Mouse (Mus musculus): ENCODE results near the gene Zscan18. TPM values are rescaled to one million over a fixed set of nuclear protein-coding genes. Genes with fewer than 3 reads are reported as not detected.
A peak's percentile ranks its signal among the peaks of the same experiment; 100 is the strongest.

The Zscan18 gene
- polyA plus RNA-seq, 2 experiments, result 11.0 to 12.1 TPM

DNA sequence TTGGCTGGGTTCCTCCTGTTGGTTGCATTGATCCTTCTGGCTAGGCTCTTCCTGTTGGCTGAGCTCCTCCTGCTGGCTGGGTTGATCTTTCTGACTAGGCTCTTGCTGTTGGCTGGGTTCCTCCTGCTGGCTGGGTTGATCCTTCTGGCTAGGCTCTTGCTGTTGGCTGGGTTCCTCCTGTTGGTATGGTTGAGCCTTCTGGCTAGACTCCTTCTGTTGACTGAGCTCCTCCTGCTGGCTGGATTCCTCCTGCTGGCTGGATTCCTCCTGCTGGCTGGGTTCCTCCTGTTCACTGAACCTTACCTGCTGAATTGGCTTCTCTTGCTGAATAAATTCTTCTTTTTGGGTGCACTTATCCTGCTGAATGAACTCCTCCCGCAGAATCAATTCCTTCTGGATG is 28.8 kb downstream of the Zscan18 start:
- H3K36me3 ChIP-seq (ENCODE audit: control insufficient read depth, insufficient read depth, low read length), result peaks cover 39% of the 10 kb centered on the region
- no peak for ATAC-seq (ENCODE audit: low FRiP score, low read depth)
- no peak overlapping the region for H3K4me3 ChIP-seq (replicated peaks; ENCODE audit: low read length)
- H3K4me2 ChIP-seq (replicated peaks; ENCODE audit: low read depth, low read length, severe bottlenecking), result no peak overlapping the region
- no peak overlapping the region for H3K9ac ChIP-seq (ENCODE audit: low read depth, low read length, severe bottlenecking)
- H3K4me1 ChIP-seq (ENCODE audit: control insufficient read depth, insufficient read depth, low read length), result peaks cover 1% of the 10 kb centered on the region
- WGBS, result 93% methylated on average over 1 of the region's 1 CpGs
- no peak for DNase-seq (ENCODE audit: low spot score)
- no peaks in the 10 kb centered on the region for H3K9me3 ChIP-seq (ENCODE audit: control insufficient read depth, low read length)
- no peak overlapping the region for H3K27ac ChIP-seq (replicated peaks; ENCODE audit: low read depth, low read length)
- H3K27me3 ChIP-seq (ENCODE audit: control insufficient read depth, insufficient read depth, low read length), result no peaks in the 10 kb centered on the region
- TF ChIP-seq POLR2A (IDR thresholded peaks at IDR 0.05; ENCODE audit: borderline replicate concordance, extremely low read depth, insufficient read depth, insufficient read length), result no peak

DNA sequence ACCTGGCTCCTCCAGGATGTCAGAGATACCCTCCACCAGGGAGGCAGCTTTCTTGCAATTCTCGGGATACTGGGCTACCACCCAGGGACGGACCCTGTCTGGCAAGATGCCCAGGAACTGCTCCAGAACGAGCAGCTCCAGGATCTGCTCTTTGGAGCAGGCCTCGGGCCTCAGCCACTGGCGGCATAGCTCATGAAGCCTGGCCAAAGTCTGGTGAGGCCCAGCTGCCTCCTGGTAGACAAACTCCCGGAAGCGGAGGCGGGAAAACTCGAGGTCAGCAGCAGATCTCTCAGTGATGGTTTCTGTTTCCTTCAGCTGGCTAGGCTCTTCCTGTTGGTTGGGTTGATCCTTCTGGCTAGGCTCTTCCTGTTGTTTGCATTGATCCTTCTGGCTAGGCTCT is 29.3 kb downstream of the Zscan18 start:
- Histone ChIP-seq H3K4me1 (ENCODE audit: control insufficient read depth, insufficient read depth, low read length) (no peaks in the 10 kb centered on the region), H3K9ac (ENCODE audit: low read depth, low read length, severe bottlenecking) (no peak overlapping the region), H3K27me3 (ENCODE audit: control insufficient read depth, insufficient read depth, low read length) (no peaks in the 10 kb centered on the region), H3K27ac (replicated peaks; ENCODE audit: low read depth, low read length) (no peak overlapping the region), H3K36me3 (ENCODE audit: control insufficient read depth, insufficient read depth, low read length) (peaks cover 42% of the 10 kb centered on the region), H3K9me3 (ENCODE audit: control insufficient read depth, low read length) (no peaks in the 10 kb centered on the region), H3K4me3 (replicated peaks; ENCODE audit: low read length) (no peak overlapping the region), H3K4me2 (replicated peaks; ENCODE audit: low read depth, low read length, severe bottlenecking) (no peak overlapping the region)
- ATAC-seq (ENCODE audit: low FRiP score, low read depth) (no peak), DNase-seq (ENCODE audit: low spot score) (no peak)
- 92% methylated on average over 9 of the region's 9 CpGs for WGBS
- TF ChIP-seq POLR2A (IDR thresholded peaks at IDR 0.05; ENCODE audit: borderline replicate concordance, extremely low read depth, insufficient read depth, insufficient read length), result no peak

- Histone ChIP-seq H3K27ac (replicated peaks; ENCODE audit: low read depth, low read length) (no peak overlapping the region), H3K4me2 (replicated peaks; ENCODE audit: low read depth, low read length, severe bottlenecking) (0 out of 2 replicates have a peak overlapping the region, but pooled peaks have one; percentile 1), H3K9ac (ENCODE audit: low read depth, low read length, severe bottlenecking) (no peak overlapping the region), H3K9me3 (ENCODE audit: control insufficient read depth, low read length) (no peaks in the 10 kb centered on the region), H3K27me3 (ENCODE audit: control insufficient read depth, insufficient read depth, low read length) (no peaks in the 10 kb centered on the region), H3K4me3 (replicated peaks; ENCODE audit: low read length) (no peak overlapping the region), H3K4me1 (ENCODE audit: control insufficient read depth, insufficient read depth, low read length) (no peaks in the 10 kb centered on the region), H3K36me3 (ENCODE audit: control insufficient read depth, insufficient read depth, low read length) (no peaks in the 10 kb centered on the region)
- ATAC-seq (ENCODE audit: low FRiP score, low read depth) (no peak), DNase-seq (ENCODE audit: low spot score) (no peak)
- 72% methylated on average over 24 of the region's 24 CpGs for WGBS
- no peak for TF ChIP-seq POLR2A (IDR thresholded peaks at IDR 0.05; ENCODE audit: borderline replicate concordance, extremely low read depth, insufficient read depth, insufficient read length)
These were observed 53.8 kb downstream of the Zscan18 start for GRCm38 (mm10) chr7:12749431-12750198.

DNA sequence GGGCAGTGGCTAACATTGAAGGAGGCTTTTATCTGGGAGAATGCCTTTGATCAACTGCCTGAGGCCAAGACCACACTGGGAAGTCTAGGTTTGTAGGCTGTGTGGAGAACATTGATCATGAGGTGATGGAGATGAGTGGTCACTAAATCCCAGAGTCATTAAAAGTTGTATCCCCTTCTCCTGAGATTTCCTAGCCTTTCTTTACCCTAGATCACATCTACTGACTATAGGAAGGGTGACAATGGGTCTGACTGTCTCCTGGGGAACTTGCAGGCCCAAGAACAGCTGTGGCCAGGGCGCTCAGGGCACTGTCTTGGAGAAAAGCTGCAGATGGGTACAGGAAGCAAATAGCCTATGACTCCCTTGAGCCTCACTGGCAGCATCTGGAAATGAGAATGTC is 68.5 kb downstream of the Zscan18 start, which contains the start of gene Vmn2r56:
Gene Vmn2r56, minus strand, starts transcription at position 101 of the 400 bp plus-strand sequence.
- DNase-seq (ENCODE audit: low spot score), result no peak
- Histone ChIP-seq H3K36me3 (ENCODE audit: control insufficient read depth, insufficient read depth, low read length) (no peaks in the 10 kb centered on the region), H3K9me3 (ENCODE audit: control insufficient read depth, low read length) (no peaks in the 10 kb centered on the region), H3K27ac (replicated peaks; ENCODE audit: low read depth, low read length) (no peak within 1 kb of the TSS), H3K9ac (ENCODE audit: low read depth, low read length, severe bottlenecking) (no peak within 1 kb of the TSS), H3K4me1 (ENCODE audit: control insufficient read depth, insufficient read depth, low read length) (no peaks in the 10 kb centered on the region), H3K4me3 (replicated peaks; ENCODE audit: low read length) (no peak within 1 kb of the TSS), H3K4me2 (replicated peaks; ENCODE audit: low read depth, low read length, severe bottlenecking) (no peak within 1 kb of the TSS), H3K27me3 (ENCODE audit: control insufficient read depth, insufficient read depth, low read length) (no peaks in the 10 kb centered on the region)
- ATAC-seq (ENCODE audit: low FRiP score, low read depth), result no peak
- TF ChIP-seq POLR2A (IDR thresholded peaks at IDR 0.05; ENCODE audit: borderline replicate concordance, extremely low read depth, insufficient read depth, insufficient read length), result no peak
- 55% methylated on average over 1 of the region's 1 CpGs for WGBS

Other genes starting within 250 kb of the Zscan18 start
- gene Vmn2r53, start 194.8 kb downstream of the Zscan18 start, polyA plus RNA-seq (2012; rRNA removed), result not detected in 2 replicates
- 0.01 TPM in 1 of 2 replicates, not detected in the other for gene Vmn2r53, start 194.8 kb downstream of the Zscan18 start, polyA plus RNA-seq (2014; fragmentation: Nextera tagmentation; extraction: Ambion mirVana)
- gene Vmn2r54, start 163.3 kb downstream of the Zscan18 start, polyA plus RNA-seq (2012; rRNA removed), result not detected in 2 replicates
- gene Vmn2r54, start 163.3 kb downstream of the Zscan18 start, polyA plus RNA-seq (2014; fragmentation: Nextera tagmentation; extraction: Ambion mirVana), result not detected in 2 replicates
- 0.04 TPM in 1 of 2 replicates, not detected in the other for gene Vmn2r55, start 118.6 kb downstream of the Zscan18 start, polyA plus RNA-seq (2012; rRNA removed)
- gene Vmn2r55, start 118.6 kb downstream of the Zscan18 start, polyA plus RNA-seq (2014; fragmentation: Nextera tagmentation; extraction: Ambion mirVana), result not detected in 2 replicates
- gene Vmn2r56, start 68.6 kb downstream of the Zscan18 start, polyA plus RNA-seq (2012; rRNA removed), result not detected in 2 replicates
- gene Vmn2r56, start 68.6 kb downstream of the Zscan18 start, polyA plus RNA-seq (2014; fragmentation: Nextera tagmentation; extraction: Ambion mirVana), result not detected in 2 replicates
- 11.1 and 13.6 TPM in 2 replicates for gene Zfp329, start 15.2 kb upstream of the Zscan18 start, polyA plus RNA-seq (2012; rRNA removed)
- gene Zfp329, start 15.2 kb upstream of the Zscan18 start, polyA plus RNA-seq (2014; fragmentation: Nextera tagmentation; extraction: Ambion mirVana), result 12.1 and 16.1 TPM in 2 replicates
- 13.6 and 14.4 TPM in 2 replicates for gene Zfp110, start 31.1 kb upstream of the Zscan18 start, polyA plus RNA-seq (2012; rRNA removed)
- gene Zfp110, start 31.1 kb upstream of the Zscan18 start, polyA plus RNA-seq (2014; fragmentation: Nextera tagmentation; extraction: Ambion mirVana), result 32.5 and 36.0 TPM in 2 replicates
- 4.4 and 4.8 TPM in 2 replicates for gene Zfp128, start 77.5 kb upstream of the Zscan18 start, polyA plus RNA-seq (2012; rRNA removed)
- gene Zfp128, start 77.5 kb upstream of the Zscan18 start, polyA plus RNA-seq (2014; fragmentation: Nextera tagmentation; extraction: Ambion mirVana), result 4.8 and 5.8 TPM in 2 replicates
- 20.1 and 23.8 TPM in 2 replicates for gene Zscan22, start 94.2 kb upstream of the Zscan18 start, polyA plus RNA-seq (2012; rRNA removed)
- 15.6 and 21.5 TPM in 2 replicates for gene Zscan22, start 94.2 kb upstream of the Zscan18 start, polyA plus RNA-seq (2014; fragmentation: Nextera tagmentation; extraction: Ambion mirVana)
- 3,045 and 3,888 TPM in 2 replicates for gene Rps5, start 118.7 kb upstream of the Zscan18 start, polyA plus RNA-seq (2012; rRNA removed)
- gene Rps5, start 118.7 kb upstream of the Zscan18 start, polyA plus RNA-seq (2014; fragmentation: Nextera tagmentation; extraction: Ambion mirVana), result 1,462 and 1,509 TPM in 2 replicates
- gene Rnf225, start 123.8 kb upstream of the Zscan18 start, polyA plus RNA-seq (2012; rRNA removed), result 1.8 and 2.3 TPM in 2 replicates
- gene Rnf225, start 123.8 kb upstream of the Zscan18 start, polyA plus RNA-seq (2014; fragmentation: Nextera tagmentation; extraction: Ambion mirVana), result 0.83 and 0.86 TPM in 2 replicates
- 9.8 and 12.0 TPM in 2 replicates for gene Zfp324, start 162.2 kb upstream of the Zscan18 start, polyA plus RNA-seq (2012; rRNA removed)
- gene Zfp324, start 162.2 kb upstream of the Zscan18 start, polyA plus RNA-seq (2014; fragmentation: Nextera tagmentation; extraction: Ambion mirVana), result 9.5 and 11.4 TPM in 2 replicates
- 10.1 and 12.5 TPM in 2 replicates for gene Zfp446, start 174.2 kb upstream of the Zscan18 start, polyA plus RNA-seq (2012; rRNA removed)
- gene Zfp446, start 174.2 kb upstream of the Zscan18 start, polyA plus RNA-seq (2014; fragmentation: Nextera tagmentation; extraction: Ambion mirVana), result 3.5 and 5.4 TPM in 2 replicates
- 0.23 and 0.26 TPM in 2 replicates for gene Slc27a5, start 194.6 kb upstream of the Zscan18 start, polyA plus RNA-seq (2012; rRNA removed)
- not detected in 2 replicates for gene Slc27a5, start 194.6 kb upstream of the Zscan18 start, polyA plus RNA-seq (2014; fragmentation: Nextera tagmentation; extraction: Ambion mirVana)
- gene Trim28, start 195.5 kb upstream of the Zscan18 start, polyA plus RNA-seq (2012; rRNA removed), result 610 and 816 TPM in 2 replicates
- gene Trim28, start 195.5 kb upstream of the Zscan18 start, polyA plus RNA-seq (2014; fragmentation: Nextera tagmentation; extraction: Ambion mirVana), result 408 and 456 TPM in 2 replicates
- gene Zbtb45, start 206.4 kb upstream of the Zscan18 start, polyA plus RNA-seq (2012; rRNA removed), result 29.3 and 46.7 TPM in 2 replicates
- 25.5 and 25.8 TPM in 2 replicates for gene Zbtb45, start 206.4 kb upstream of the Zscan18 start, polyA plus RNA-seq (2014; fragmentation: Nextera tagmentation; extraction: Ambion mirVana)
- gene Chmp2a, start 231.2 kb upstream of the Zscan18 start, polyA plus RNA-seq (2012; rRNA removed), result 97.3 and 151 TPM in 2 replicates
- 164 TPM in 2 replicates for gene Chmp2a, start 231.2 kb upstream of the Zscan18 start, polyA plus RNA-seq (2014; fragmentation: Nextera tagmentation; extraction: Ambion mirVana)
- 294 and 308 TPM in 2 replicates for gene Ube2m, start 234.6 kb upstream of the Zscan18 start, polyA plus RNA-seq (2012; rRNA removed)
- gene Ube2m, start 234.6 kb upstream of the Zscan18 start, polyA plus RNA-seq (2014; fragmentation: Nextera tagmentation; extraction: Ambion mirVana), result 159 and 165 TPM in 2 replicates

Data from limb, embryonic 14.5 days (tissue).